Mouse (Mus musculus): ENCODE measurements around the gene Ptpdc1. TPM values are rescaled to one million over a fixed set of nuclear protein-coding genes. Genes with fewer than 3 reads are reported as not detected.
A peak's percentile ranks its signal among the peaks of the same experiment; 100 is the strongest.

The Ptpdc1 gene
- polyA plus RNA-seq, 1 experiment from 2014 or later = 15.6 TPM

- Histone ChIP-seq H3K27me3 (replicated peaks; ENCODE audit: control insufficient read depth, insufficient read depth, low read length) (no peaks in the 10 kb centered on the region), H3K4me3 (ENCODE audit: low read depth, low read length) (no peak overlapping the region), H3K27ac (replicated peaks; ENCODE audit: low read depth, low read length) (no peak overlapping the region), H3K4me2 (ENCODE audit: low read depth, low read length) (no peak overlapping the region), H3K9ac (ENCODE audit: low read depth, low read length) (no peak overlapping the region), H3K36me3 (ENCODE audit: control insufficient read depth, insufficient read depth, low read length) (0 out of 2 replicates have a peak, but pooled peaks cover 3% of the 10 kb centered on the region), H3K9me3 (ENCODE audit: control insufficient read depth, low read length) (no peaks in the 10 kb centered on the region), H3K4me1 (ENCODE audit: control insufficient read depth, insufficient read depth, low read length) (no peaks in the 10 kb centered on the region)
- ATAC-seq (ENCODE audit: low read depth) (no peak), DNase-seq (ENCODE audit: low spot score) (peak; percentile 72)
- 89% methylated on average over 1 of the region's 1 CpGs for whole genome bisulfite sequencing
Observed at GRCm38 (mm10) chr13:48572127-48572526, 53.3 kb downstream of the Ptpdc1 start.

GRCm38 (mm10) chr13:48571298-48571697 is 54.2 kb downstream of the Ptpdc1 start:
- H3K9ac ChIP-seq (ENCODE audit: low read depth, low read length) = no peak overlapping the region
- H3K9me3 ChIP-seq (ENCODE audit: control insufficient read depth, low read length) = no peaks in the 10 kb centered on the region
- DNase-seq (ENCODE audit: low spot score) = no peak
- peaks cover 1% of the 10 kb centered on the region; the same call in 1 of the 2 replicates for H3K4me1 ChIP-seq (ENCODE audit: control insufficient read depth, insufficient read depth, low read length)
- no peaks in the 10 kb centered on the region for H3K36me3 ChIP-seq (ENCODE audit: control insufficient read depth, insufficient read depth, low read length)
- H3K27me3 ChIP-seq (replicated peaks; ENCODE audit: control insufficient read depth, insufficient read depth, low read length) = no peaks in the 10 kb centered on the region
- no peak; the same call in 1 of the 2 replicates for ATAC-seq (ENCODE audit: low read depth)
- WGBS = 79% methylated on average over 5 of the region's 5 CpGs
- H3K4me2 ChIP-seq (ENCODE audit: low read depth, low read length) = no peak overlapping the region
- no peak overlapping the region for H3K4me3 ChIP-seq (ENCODE audit: low read depth, low read length)
- H3K27ac ChIP-seq (replicated peaks; ENCODE audit: low read depth, low read length) = no peak overlapping the region

- H3K27me3 ChIP-seq (replicated peaks; ENCODE audit: control insufficient read depth, insufficient read depth, low read length) = no peaks in the 10 kb centered on the region
- no peak for DNase-seq (ENCODE audit: low spot score)
Observed at GRCm38 (mm10) chr13:48569576-48570132, 55.8 kb downstream of the Ptpdc1 start.

GRCm38 (mm10) chr13:48567646-48568045 is 57.8 kb downstream of the Ptpdc1 start:
- H3K27me3 ChIP-seq (replicated peaks; ENCODE audit: control insufficient read depth, insufficient read depth, low read length) = no peaks in the 10 kb centered on the region
- no peak for ATAC-seq (ENCODE audit: low read depth)
- no peak for DNase-seq (ENCODE audit: low spot score)
- no peak overlapping the region for H3K4me3 ChIP-seq (ENCODE audit: low read depth, low read length)
- H3K9me3 ChIP-seq (ENCODE audit: control insufficient read depth, low read length) = no peaks in the 10 kb centered on the region
- no peaks in the 10 kb centered on the region for H3K36me3 ChIP-seq (ENCODE audit: control insufficient read depth, insufficient read depth, low read length)
- 75% methylated on average over 3 of the region's 3 CpGs for WGBS
- H3K4me1 ChIP-seq (ENCODE audit: control insufficient read depth, insufficient read depth, low read length) = peaks cover 7% of the 10 kb centered on the region
- H3K9ac ChIP-seq (ENCODE audit: low read depth, low read length) = no peak overlapping the region
- H3K4me2 ChIP-seq (ENCODE audit: low read depth, low read length) = no peak overlapping the region
- H3K27ac ChIP-seq (replicated peaks; ENCODE audit: low read depth, low read length) = no peak overlapping the region

More at GRCm38 (mm10) chr13:48569576-48570132, 55.8 kb downstream of the Ptpdc1 start:
- ATAC-seq (ENCODE audit: low read depth) = no peak
- Histone ChIP-seq H3K9ac (ENCODE audit: low read depth, low read length) (no peak overlapping the region), H3K4me3 (ENCODE audit: low read depth, low read length) (no peak overlapping the region), H3K4me2 (ENCODE audit: low read depth, low read length) (no peak overlapping the region), H3K4me1 (ENCODE audit: control insufficient read depth, insufficient read depth, low read length) (peaks cover 7% of the 10 kb centered on the region), H3K36me3 (ENCODE audit: control insufficient read depth, insufficient read depth, low read length) (no peaks in the 10 kb centered on the region), H3K9me3 (ENCODE audit: control insufficient read depth, low read length) (no peaks in the 10 kb centered on the region), H3K27ac (replicated peaks; ENCODE audit: low read depth, low read length) (no peak overlapping the region)
- WGBS = 77% methylated on average over 5 of the region's 5 CpGs

- peak overlapping the region; percentile 88 for H3K27ac ChIP-seq (replicated peaks; ENCODE audit: low read depth, low read length)
- DNase-seq (ENCODE audit: low spot score) (peak; percentile 94), ATAC-seq (ENCODE audit: low read depth) (peak; percentile 87)
- 7% methylated on average over 13 of the region's 13 CpGs for WGBS
- H3K4me2 ChIP-seq (ENCODE audit: low read depth, low read length) = peak overlapping the region; percentile 1
- no peaks in the 10 kb centered on the region for H3K27me3 ChIP-seq (replicated peaks; ENCODE audit: control insufficient read depth, insufficient read depth, low read length)
- no peak overlapping the region for H3K4me3 ChIP-seq (ENCODE audit: low read depth, low read length)
- no peaks in the 10 kb centered on the region for H3K9me3 ChIP-seq (ENCODE audit: control insufficient read depth, low read length)
- H3K36me3 ChIP-seq (ENCODE audit: control insufficient read depth, insufficient read depth, low read length) = no peaks in the 10 kb centered on the region
- peaks cover 7% of the 10 kb centered on the region for H3K4me1 ChIP-seq (ENCODE audit: control insufficient read depth, insufficient read depth, low read length)
- H3K9ac ChIP-seq (ENCODE audit: low read depth, low read length) = peak overlapping the region; percentile 47; the same call in 1 of the 2 replicates
Observed at GRCm38 (mm10) chr13:48566116-48566935, 59.1 kb downstream of the Ptpdc1 start.

GRCm38 (mm10) chr13:48564881-48565600 is 60.4 kb downstream of the Ptpdc1 start:
- WGBS = 91% methylated on average over 5 of the region's 5 CpGs
- H3K27ac ChIP-seq (replicated peaks; ENCODE audit: low read depth, low read length) = peak overlapping the region; percentile 88
- no peaks in the 10 kb centered on the region for H3K27me3 ChIP-seq (replicated peaks; ENCODE audit: control insufficient read depth, insufficient read depth, low read length)
- ATAC-seq (ENCODE audit: low read depth) (no peak), DNase-seq (ENCODE audit: low spot score) (no peak)
- H3K9ac ChIP-seq (ENCODE audit: low read depth, low read length) = no peak overlapping the region
- no peak overlapping the region for H3K4me3 ChIP-seq (ENCODE audit: low read depth, low read length)
- H3K36me3 ChIP-seq (ENCODE audit: control insufficient read depth, insufficient read depth, low read length) = no peaks in the 10 kb centered on the region
- no peaks in the 10 kb centered on the region for H3K9me3 ChIP-seq (ENCODE audit: control insufficient read depth, low read length)
- no peak overlapping the region for H3K4me2 ChIP-seq (ENCODE audit: low read depth, low read length)
- H3K4me1 ChIP-seq (ENCODE audit: control insufficient read depth, insufficient read depth, low read length) = peaks cover 7% of the 10 kb centered on the region

GRCm38 (mm10) chr13:48562336-48562735 is 63.1 kb downstream of the Ptpdc1 start:
- Histone ChIP-seq H3K27me3 (replicated peaks; ENCODE audit: control insufficient read depth, insufficient read depth, low read length) (no peaks in the 10 kb centered on the region), H3K9me3 (ENCODE audit: control insufficient read depth, low read length) (no peaks in the 10 kb centered on the region), H3K4me3 (ENCODE audit: low read depth, low read length) (no peak overlapping the region), H3K36me3 (ENCODE audit: control insufficient read depth, insufficient read depth, low read length) (no peaks in the 10 kb centered on the region), H3K27ac (replicated peaks; ENCODE audit: low read depth, low read length) (no peak overlapping the region), H3K9ac (ENCODE audit: low read depth, low read length) (no peak overlapping the region), H3K4me2 (ENCODE audit: low read depth, low read length) (no peak overlapping the region), H3K4me1 (ENCODE audit: control insufficient read depth, insufficient read depth, low read length) (peaks cover 7% of the 10 kb centered on the region)
- DNase-seq (ENCODE audit: low spot score) (no peak), ATAC-seq (ENCODE audit: low read depth) (no peak)
- 88% methylated on average over 5 of the region's 5 CpGs for WGBS

GRCm38 (mm10) chr13:48561481-48561880 is 64.0 kb downstream of the Ptpdc1 start:
- H3K4me1 ChIP-seq (ENCODE audit: control insufficient read depth, insufficient read depth, low read length) = peaks cover 7% of the 10 kb centered on the region

More at GRCm38 (mm10) chr13:48561481-48561880, 64.0 kb downstream of the Ptpdc1 start:
- no peaks in the 10 kb centered on the region for H3K9me3 ChIP-seq (ENCODE audit: control insufficient read depth, low read length)
- no peaks in the 10 kb centered on the region for H3K36me3 ChIP-seq (ENCODE audit: control insufficient read depth, insufficient read depth, low read length)
- H3K9ac ChIP-seq (ENCODE audit: low read depth, low read length) = no peak overlapping the region
- DNase-seq (ENCODE audit: low spot score) (no peak), ATAC-seq (ENCODE audit: low read depth) (no peak)
- 91% methylated on average over 2 of the region's 2 CpGs for WGBS
- no peak overlapping the region for H3K4me2 ChIP-seq (ENCODE audit: low read depth, low read length)
- no peak overlapping the region for H3K4me3 ChIP-seq (ENCODE audit: low read depth, low read length)
- no peaks in the 10 kb centered on the region for H3K27me3 ChIP-seq (replicated peaks; ENCODE audit: control insufficient read depth, insufficient read depth, low read length)
- H3K27ac ChIP-seq (replicated peaks; ENCODE audit: low read depth, low read length) = no peak overlapping the region
